Mouse (Mus musculus) colon, adult 2 months (tissue): Measurements from ENCODE around the gene Cdipt. TPM values are rescaled to one million over a fixed set of nuclear protein-coding genes. Genes with fewer than 3 reads are reported as not detected.

Experiments used
- polyA plus RNA-seq: library from polyadenylated mRNA; depleted of rRNA; stranded (reverse); fragments of >200 nt; gene quantifications from 2 replicates; pipeline ENCODE4 v1.2.3, GENCODE M21; 2012; rRNA removed

Cdipt gene
- polyA plus RNA-seq = 248 and 339 TPM in 2 replicates

DNA sequence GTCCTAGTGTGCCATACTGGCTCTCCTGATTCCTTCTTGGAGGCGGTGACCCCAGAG, at the start of gene Cdipt:
Cdipt (plus strand) TSS at position 22 of the 57 bp plus-strand sequence.

GRCm38 (mm10) chr7:126928384-126929037, 47.2 kb upstream of the Cdipt start, which contains the start of gene Kctd13:
Gene Kctd13 (plus strand): TSS chr7:126928879.

DNA sequence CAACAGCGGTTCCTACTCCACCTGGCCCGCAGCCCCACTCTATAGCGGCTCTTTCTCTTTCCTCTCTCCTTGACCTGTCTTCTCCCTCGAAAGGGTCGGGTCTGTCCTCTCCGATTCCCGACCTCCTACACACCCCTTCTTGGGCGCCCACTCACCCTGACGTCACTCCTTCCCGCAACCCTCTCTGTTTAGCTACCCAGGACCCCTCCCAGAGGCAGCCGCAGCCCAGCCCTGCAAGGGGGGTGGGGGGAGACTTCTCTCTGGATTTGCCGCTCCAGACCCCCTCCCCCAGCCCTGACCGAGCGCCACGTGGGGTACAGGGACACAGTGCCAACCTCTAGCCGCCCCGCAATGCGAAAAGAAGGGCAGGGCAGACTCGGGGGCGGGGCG, 26.3 kb upstream of the Cdipt start, which contains the start of gene Asphd1:
Asphd1 (minus strand) TSS at position 180 of the 390 bp plus-strand sequence.

DNA sequence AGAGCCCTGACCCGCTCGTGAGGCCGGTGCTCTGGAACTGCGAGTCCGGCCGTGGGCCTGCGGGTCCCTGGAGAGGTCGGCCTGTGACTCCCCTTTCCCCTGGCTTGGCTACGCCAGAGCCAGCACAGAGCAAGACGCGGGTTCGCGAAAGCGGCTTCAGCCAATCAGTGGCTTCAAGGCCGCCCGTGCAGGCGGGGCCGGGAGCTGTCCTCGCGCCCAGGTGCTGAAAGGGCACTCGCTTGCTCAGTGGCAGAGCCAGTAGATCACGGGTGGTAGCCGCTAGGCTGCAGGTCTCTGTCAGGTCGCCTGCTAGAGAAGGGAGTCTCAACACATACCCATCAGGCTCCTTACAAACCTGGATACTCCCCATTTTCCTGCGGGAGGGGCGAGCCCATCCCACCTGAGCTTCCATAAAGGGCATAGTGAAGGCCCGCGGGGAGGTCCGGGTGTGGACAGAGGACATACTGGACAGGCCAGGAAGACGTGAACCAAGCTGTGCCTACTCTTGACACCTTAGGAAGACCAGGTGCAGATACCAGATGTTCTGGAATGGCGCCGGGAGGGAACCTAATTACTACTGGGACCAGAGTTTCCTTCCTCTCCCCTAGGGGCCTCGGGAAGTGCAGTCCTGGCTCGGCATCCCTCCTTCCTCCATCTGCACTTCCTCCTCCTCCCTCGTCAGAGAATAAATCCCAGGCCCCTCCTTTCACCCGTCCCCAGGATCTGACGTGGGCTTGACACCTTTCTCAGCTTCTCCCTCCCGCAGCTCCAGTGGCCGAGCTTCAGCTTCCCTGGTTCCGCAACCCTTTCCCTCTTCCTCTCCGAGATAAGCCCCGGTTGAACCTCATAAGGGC, 25.7 kb upstream of the Cdipt start, which contains the start of gene Sez6l2:
Sez6l2 (plus strand) TSS at position 771 of the 854 bp plus-strand sequence.

DNA sequence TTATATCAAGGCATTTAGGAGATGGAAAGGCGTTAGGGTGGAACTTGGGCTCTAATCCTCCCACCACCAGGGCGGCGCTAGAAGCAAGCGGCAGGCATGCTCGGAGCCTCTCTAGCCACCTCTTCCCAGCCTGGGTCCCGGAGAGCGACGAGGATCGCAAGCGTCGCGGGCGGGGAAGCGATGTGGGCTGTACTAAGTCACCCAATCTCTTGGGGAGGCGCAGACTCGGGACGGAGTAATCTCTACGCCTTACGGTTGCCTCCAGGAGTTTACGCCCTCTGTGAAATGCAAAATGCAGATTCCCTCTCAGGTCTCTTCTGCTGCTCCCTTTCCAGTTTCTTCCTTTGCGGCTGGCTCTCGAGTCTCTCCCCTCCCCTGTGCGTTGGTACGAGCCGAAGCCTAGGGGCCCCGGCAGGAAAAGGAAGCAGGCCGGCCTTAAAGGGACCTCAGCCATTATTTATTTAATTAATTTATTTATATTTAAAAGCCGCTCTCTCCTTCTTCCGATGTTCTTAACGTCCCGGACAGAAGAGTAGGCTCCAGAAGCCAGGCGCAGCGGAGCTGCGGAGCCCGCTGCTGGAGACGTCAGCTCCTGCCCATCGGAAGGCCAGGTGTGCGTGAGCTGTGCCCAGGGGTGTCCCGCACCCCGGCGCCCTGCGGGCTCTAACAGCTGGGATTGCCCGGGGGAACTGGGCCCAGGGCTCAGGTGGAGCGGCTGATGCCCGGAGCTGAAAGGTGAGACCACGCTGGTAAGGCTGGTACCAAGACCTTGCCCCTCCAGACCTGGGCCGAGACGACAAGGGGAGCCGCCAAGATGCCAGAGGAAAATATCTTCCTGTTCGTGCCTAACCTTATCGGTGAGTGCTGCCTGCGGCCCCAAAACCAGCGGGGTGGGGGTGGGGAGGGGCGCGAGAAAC, 494 bp downstream of the Cdipt start, which contains the start of gene Cdiptos:
Cdiptos (minus strand) TSS at position 149 of the 917 bp plus-strand sequence.

GRCm38 (mm10) chr7:127014320-127014719, 38.6 kb downstream of the Cdipt start, which contains the start of gene Mvp:
Gene Mvp (minus strand): TSS chr7:127014621.

DNA sequence TGATC, 40.6 kb downstream of the Cdipt start, which contains the start of gene Pagr1b:
Pagr1b (minus strand) TSS at position 4 of the 5 bp plus-strand sequence.

DNA sequence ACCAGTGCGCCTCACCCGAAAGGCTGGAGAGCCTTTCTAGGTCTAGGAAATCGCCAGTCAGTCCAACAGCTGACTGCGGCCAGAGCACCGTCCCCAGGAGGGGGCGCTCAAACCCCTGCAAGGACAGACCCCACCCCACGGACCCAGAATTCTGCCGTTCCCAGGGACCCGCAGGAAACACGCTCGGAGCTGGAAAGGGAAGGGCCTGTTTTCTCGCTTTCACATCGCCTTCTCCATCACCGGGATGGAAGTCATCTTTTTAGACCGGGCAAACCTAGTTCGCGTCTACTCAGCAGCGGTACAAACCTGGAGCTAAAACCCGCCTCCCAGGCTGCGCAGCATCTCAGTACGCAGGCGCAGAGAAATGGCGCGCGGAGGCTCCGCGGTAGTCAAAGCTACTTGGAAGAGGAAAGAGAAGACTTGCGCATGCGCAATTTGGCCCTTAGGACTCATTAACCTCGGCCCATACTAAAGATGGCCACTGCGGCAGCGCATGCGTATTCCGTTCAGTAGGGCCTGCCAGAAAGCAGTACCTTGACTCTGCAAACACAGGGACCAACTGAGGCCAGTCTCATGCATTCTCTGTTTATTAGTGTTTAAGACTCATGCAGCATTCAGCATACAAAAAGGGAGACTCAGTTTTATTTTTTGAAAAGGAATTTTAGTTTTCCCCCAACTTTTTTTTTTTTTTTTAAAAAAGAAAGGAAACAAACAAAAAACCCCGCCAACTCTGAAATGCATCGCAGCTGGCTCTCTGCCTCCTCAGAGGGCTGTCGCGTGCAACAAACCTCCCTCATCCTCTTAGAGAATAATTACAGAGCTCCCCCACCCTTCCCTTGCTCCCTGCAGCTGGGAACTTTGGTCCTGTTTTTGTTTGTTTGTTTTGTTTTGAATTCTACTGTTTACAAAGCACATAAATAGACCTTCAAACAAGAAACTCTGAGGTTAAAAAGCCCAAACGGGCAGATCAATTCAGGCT, 41.5 kb downstream of the Cdipt start, which contains the start of gene Pagr1a:
Pagr1a (minus strand) TSS at position 382 of the 979 bp plus-strand sequence.

DNA sequence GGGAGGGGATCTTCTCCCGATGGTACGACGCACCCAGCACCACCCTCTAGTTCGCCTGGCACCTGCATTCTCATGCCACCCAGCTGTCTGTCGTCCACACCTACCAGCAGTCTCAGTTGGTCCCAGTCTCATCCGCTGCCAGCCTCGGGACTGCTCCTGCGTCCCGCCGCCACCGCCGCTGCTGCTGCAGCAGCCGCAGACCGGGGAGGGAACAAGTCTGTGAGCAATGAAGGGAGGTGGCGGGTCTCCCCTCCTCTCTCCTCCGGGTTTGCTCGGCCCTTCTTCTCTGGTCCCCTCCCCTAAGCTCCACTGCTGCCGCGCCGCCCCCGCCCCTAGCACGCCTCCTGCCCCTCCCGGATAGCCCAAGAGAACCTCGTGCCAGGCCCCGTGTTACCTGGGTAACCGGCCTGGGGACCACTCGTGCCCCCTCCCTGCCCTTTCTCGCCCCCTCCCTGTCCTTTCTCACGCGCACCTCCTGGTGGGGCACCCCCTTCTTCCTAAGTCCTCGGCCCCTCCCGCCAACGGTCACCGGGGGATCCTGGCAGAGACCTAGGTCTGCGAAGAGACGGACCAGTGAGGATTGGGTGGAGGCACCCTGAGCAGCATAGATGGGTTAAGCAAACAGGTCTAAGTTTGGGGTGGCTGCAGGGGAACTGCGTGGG, 45.3 kb downstream of the Cdipt start, which contains the start of the genes Gm42742 and Prrt2:
Gm42742 (minus strand) TSS at position 197 of the 662 bp plus-strand sequence.
Prrt2 (minus strand) TSS at position 311 of the 662 bp plus-strand sequence.

DNA sequence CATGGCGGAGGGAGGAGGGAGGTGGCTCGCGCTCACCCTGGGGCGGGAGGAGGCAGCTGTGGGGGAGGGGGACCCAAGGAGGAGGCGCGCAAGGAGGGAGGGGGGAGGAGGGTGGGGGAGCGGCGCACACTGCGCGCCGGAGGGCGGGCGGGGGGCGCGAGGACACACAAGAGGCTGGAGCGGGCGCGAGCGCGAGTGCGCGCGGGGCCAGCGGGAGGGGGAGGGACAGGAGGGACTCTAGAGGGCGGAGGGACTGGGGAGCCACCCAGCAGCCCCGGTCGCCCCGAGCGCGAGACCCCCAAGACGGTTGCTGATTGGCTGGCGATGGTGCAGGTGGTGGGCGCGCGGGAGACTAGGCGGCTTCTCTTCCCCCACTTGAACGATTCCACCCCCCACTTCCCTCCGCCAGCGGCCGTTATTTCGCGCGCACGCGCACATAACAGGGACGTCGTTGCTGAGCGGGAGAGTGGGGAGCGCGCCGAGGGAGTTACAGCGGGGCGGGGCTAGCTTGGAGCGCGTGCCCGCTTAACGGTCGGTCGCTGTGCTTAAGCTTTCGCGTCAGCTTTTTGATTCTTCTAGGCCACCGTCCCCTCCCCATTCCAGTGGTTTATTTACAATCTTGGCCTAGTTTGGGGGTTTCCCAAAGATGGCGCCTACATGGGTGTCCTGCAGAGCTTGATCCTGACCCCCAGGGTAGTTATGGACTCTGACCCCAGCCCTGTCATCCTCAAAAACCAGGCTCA, 51.4 kb downstream of the Cdipt start, which contains the start of gene Maz:
Maz (minus strand) TSS at position 54 of the 743 bp plus-strand sequence.

Other genes starting within 250 kb of the Cdipt start
- 651 and 659 TPM in 2 replicates for gene Mapk3, start 216.3 kb upstream of the Cdipt start, polyA plus RNA-seq
- gene Gdpd3, start 209.6 kb upstream of the Cdipt start, polyA plus RNA-seq = 9.4 and 26.3 TPM in 2 replicates
- gene Ypel3, start 199.0 kb upstream of the Cdipt start, polyA plus RNA-seq = 414 and 445 TPM in 2 replicates
- 4.6 and 5.0 TPM in 2 replicates for gene Tbx6, start 194.4 kb upstream of the Cdipt start, polyA plus RNA-seq
- gene Ppp4c, start 183.4 kb upstream of the Cdipt start, polyA plus RNA-seq = 190 and 210 TPM in 2 replicates
- gene Fam57b, start 178.2 kb upstream of the Cdipt start, polyA plus RNA-seq = 2.6 and 3.6 TPM in 2 replicates
- not detected in 2 replicates for gene 4930451I11Rik, start 144.3 kb upstream of the Cdipt start, polyA plus RNA-seq
- gene Doc2a, start 128.5 kb upstream of the Cdipt start, polyA plus RNA-seq = not detected in 2 replicates
- 6.8 and 9.7 TPM in 2 replicates for gene Hirip3, start 113.9 kb upstream of the Cdipt start, polyA plus RNA-seq
- 53.1 and 56.0 TPM in 2 replicates for gene Ino80e, start 113.5 kb upstream of the Cdipt start, polyA plus RNA-seq
- gene Taok2, start 91.2 kb upstream of the Cdipt start, polyA plus RNA-seq = 99.3 and 107 TPM in 2 replicates
- gene Tmem219, start 53.0 kb upstream of the Cdipt start, polyA plus RNA-seq = 109 and 125 TPM in 2 replicates
- gene Kctd13, start 47.0 kb upstream of the Cdipt start, polyA plus RNA-seq = 15.5 and 21.3 TPM in 2 replicates
- 0.51 and 0.92 TPM in 2 replicates for gene Asphd1, start 26.3 kb upstream of the Cdipt start, polyA plus RNA-seq
- 5.1 and 5.3 TPM in 2 replicates for gene Sez6l2, start 25.4 kb upstream of the Cdipt start, polyA plus RNA-seq
- gene Cdiptos, start 184 bp downstream of the Cdipt start, polyA plus RNA-seq = 0.65 and 0.88 TPM in 2 replicates
- 270 and 280 TPM in 2 replicates for gene Mvp, start 38.7 kb downstream of the Cdipt start, polyA plus RNA-seq
- gene Pagr1b, start 40.6 kb downstream of the Cdipt start, polyA plus RNA-seq = 3.0 and 4.5 TPM in 2 replicates
- gene Pagr1a, start 41.4 kb downstream of the Cdipt start, polyA plus RNA-seq = 0.86 and 12.8 TPM in 2 replicates
- gene Gm42742, start 45.2 kb downstream of the Cdipt start, polyA plus RNA-seq = 35.5 and 40.3 TPM in 2 replicates
- 7.0 and 8.9 TPM in 2 replicates for gene Prrt2, start 45.3 kb downstream of the Cdipt start, polyA plus RNA-seq
- 182 and 234 TPM in 2 replicates for gene Maz, start 51.1 kb downstream of the Cdipt start, polyA plus RNA-seq
- 6.3 and 6.9 TPM in 2 replicates for gene Kif22, start 66.6 kb downstream of the Cdipt start, polyA plus RNA-seq
- gene Zg16, start 111.4 kb downstream of the Cdipt start, polyA plus RNA-seq = 4,054 and 4,768 TPM in 2 replicates
- 21.2 and 21.4 TPM in 2 replicates for gene AI467606, start 115.4 kb downstream of the Cdipt start, polyA plus RNA-seq
- gene Qprt, start 146.3 kb downstream of the Cdipt start, polyA plus RNA-seq = 0.65 and 0.79 TPM in 2 replicates
- gene Spn, start 161.9 kb downstream of the Cdipt start, polyA plus RNA-seq = 1.9 and 2.2 TPM in 2 replicates
- gene Cd2bp2, start 220.1 kb downstream of the Cdipt start, polyA plus RNA-seq = 17.7 and 20.8 TPM in 2 replicates
- gene Tbc1d10b, start 232.6 kb downstream of the Cdipt start, polyA plus RNA-seq = 36.0 and 42.8 TPM in 2 replicates
- gene Mylpf, start 233.0 kb downstream of the Cdipt start, polyA plus RNA-seq = 0.43 and 0.79 TPM in 2 replicates